Mouse (Mus musculus) limb, embryonic 12.5 days (tissue): ENCODE data around the gene H2-Ke6. TPM values are rescaled to one million over a fixed set of nuclear protein-coding genes. Genes with fewer than 3 reads are reported as not detected.

ENCODE experiments used
- ATAC-seq: fragments of 200-750 bp; cut with Nextera tagmentation; 2 replicates; pipeline ENCODE4 v1.8.0; 2017; ENCODE audit warnings: low read depth, moderate TSS enrichment; ENCODE audit not compliant: insufficient number of reproducible peaks, insufficient read depth, low FRiP score, low TSS enrichment
- H3K27ac ChIP-seq: fragments of 300-500 bp; sonication (generic); 2 replicates; pipeline ENCODE4 v1.5.1; 2016; ENCODE audit warnings: mild to moderate bottlenecking, moderate library complexity
- H3K27me3 ChIP-seq: fragments of 300-500 bp; sonication (generic); 2 replicates; pipeline ENCODE4 v1.6.1; 2016; ENCODE audit warnings: mild to moderate bottlenecking, moderate library complexity
- H3K36me3 ChIP-seq: fragments of 300-500 bp; sonication (generic); 2 replicates; pipeline ENCODE4 v1.6.1; 2016; ENCODE audit warnings: mild to moderate bottlenecking, moderate library complexity
- H3K4me1 ChIP-seq: fragments of 300-500 bp; sonication (generic); replicated peaks from 2 replicates; pipeline ENCODE4 v1.6.1; 2016
- H3K4me2 ChIP-seq: fragments of 300-500 bp; sonication (generic); 2 replicates; pipeline ENCODE4 v1.6.1; 2016; ENCODE audit warnings: mild to moderate bottlenecking, moderate library complexity
- H3K4me3 ChIP-seq: fragments of 300-500 bp; sonication (generic); replicated peaks from 2 replicates; pipeline ENCODE4 v1.5.1; 2016; ENCODE audit warnings: mild to moderate bottlenecking
- H3K9ac ChIP-seq: fragments of 300-500 bp; sonication (generic); replicated peaks from 2 replicates; pipeline ENCODE4 v1.6.1; 2016; ENCODE audit warnings: mild to moderate bottlenecking, moderate library complexity
- H3K9me3 ChIP-seq: fragments of 300-500 bp; sonication (generic); 2 replicates; pipeline ENCODE4 v1.6.1; 2016; ENCODE audit warnings: mild to moderate bottlenecking, moderate library complexity
- WGBS: fragments of 180-500 bp; shearing (Covaris S2); methylation state at CpG from one replicate; pipeline ENCODE4 v1.1.7; 2016; 5-methylcytosine and 5-hydroxymethylcytosine counted together
- polyA plus RNA-seq: library from polyadenylated mRNA; unstranded; fragments of >200 nt; fragmentation: Nextera tagmentation; extraction: Ambion mirVana; gene quantifications from 2 replicates; pipeline ENCODE4 v1.2.1, GENCODE M21; 2016

The H2-Ke6 gene
- 54.4 and 56.8 TPM in 2 replicates for polyA plus RNA-seq

GRCm38 (mm10) chr17:34027656-34028223 lies at the start of gene H2-Ke6:
H2-Ke6 (minus strand) TSS chr17:34028060.
- under 1% methylated on average over 47 of the region's 49 CpGs for WGBS
- Histone ChIP-seq H3K4me2 (peak within 1 kb of the TSS; percentile 99), H3K27ac (peak within 1 kb of the TSS; percentile 88), H3K9me3 (no peaks in the 10 kb centered on the region), H3K27me3 (no peaks in the 10 kb centered on the region), H3K36me3 (peaks cover 31% of the 10 kb centered on the region), H3K4me1 (peaks cover 66% of the 10 kb centered on the region), H3K4me3 (peak within 1 kb of the TSS; percentile 87), H3K9ac (peak within 1 kb of the TSS; percentile 73)
- ATAC-seq = peak; percentile 75

GRCm38 (mm10) chr17:34077549-34077948 lies 49.7 kb upstream of the H2-Ke6 start:
- no peak overlapping the region for H3K27ac ChIP-seq
- no peaks in the 10 kb centered on the region for H3K36me3 ChIP-seq
- 1% methylated on average over 9 of the region's 9 CpGs for WGBS
- no peak overlapping the region for H3K4me3 ChIP-seq
- H3K27me3 ChIP-seq = peaks cover 29% of the 10 kb centered on the region
- no peak for ATAC-seq
- no peak overlapping the region for H3K9ac ChIP-seq
- H3K4me1 ChIP-seq = no peaks in the 10 kb centered on the region
- no peak overlapping the region for H3K4me2 ChIP-seq
- no peaks in the 10 kb centered on the region for H3K9me3 ChIP-seq

DNA sequence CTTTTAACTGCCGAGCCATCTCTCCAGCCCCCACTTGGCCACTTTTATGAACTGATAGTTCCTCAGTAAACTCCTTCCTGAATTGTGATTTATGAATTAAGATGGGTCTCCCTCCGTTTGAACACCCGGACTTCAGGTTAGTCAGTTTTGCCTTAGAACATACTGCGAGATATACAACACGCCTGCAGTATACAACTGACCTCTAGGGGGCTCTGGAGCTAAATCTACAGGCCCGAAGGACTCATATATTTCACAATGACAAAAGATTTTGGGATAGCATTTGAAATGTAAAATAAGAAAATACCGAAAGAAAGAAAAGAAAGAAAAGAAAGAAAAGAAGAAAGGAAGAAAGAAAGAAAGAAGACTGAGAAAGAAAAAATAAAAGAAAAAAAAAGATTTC lies 47.4 kb upstream of the H2-Ke6 start:
- H3K36me3 ChIP-seq = no peaks in the 10 kb centered on the region
- WGBS = 43% methylated on average over 7 of the region's 7 CpGs
- H3K27me3 ChIP-seq = peaks cover 24% of the 10 kb centered on the region
- H3K4me3 ChIP-seq = no peak overlapping the region
- no peak overlapping the region for H3K4me2 ChIP-seq
- no peaks in the 10 kb centered on the region for H3K4me1 ChIP-seq
- H3K9ac ChIP-seq = no peak overlapping the region
- no peak for ATAC-seq
- H3K9me3 ChIP-seq = no peaks in the 10 kb centered on the region
- H3K27ac ChIP-seq = no peak overlapping the region

DNA sequence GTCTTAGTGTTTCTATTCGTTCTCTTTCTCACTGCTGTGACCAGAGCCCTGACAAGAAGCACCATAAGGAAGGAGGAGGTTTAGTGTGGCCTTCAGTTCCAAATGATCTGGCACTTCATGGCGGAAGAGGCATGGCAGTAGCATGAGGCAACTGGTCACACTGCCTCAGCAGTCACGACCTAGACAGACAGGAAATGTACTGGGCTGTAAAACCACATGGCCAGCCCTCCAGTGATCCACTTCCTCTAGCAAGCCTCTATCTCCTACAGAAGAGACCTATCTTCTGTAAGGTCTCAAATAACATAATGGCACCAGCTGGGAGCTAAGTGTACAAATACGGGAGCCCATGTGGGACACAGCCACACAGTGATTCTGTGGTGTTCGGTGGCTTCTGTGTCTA lies 44.2 kb upstream of the H2-Ke6 start:
- WGBS = 74% methylated on average over 5 of the region's 5 CpGs
- Histone ChIP-seq H3K4me3 (no peak overlapping the region), H3K9me3 (no peaks in the 10 kb centered on the region), H3K27me3 (peaks cover 23% of the 10 kb centered on the region), H3K9ac (no peak overlapping the region), H3K4me1 (no peaks in the 10 kb centered on the region), H3K27ac (no peak overlapping the region), H3K4me2 (no peak overlapping the region), H3K36me3 (no peaks in the 10 kb centered on the region)
- no peak for ATAC-seq

DNA sequence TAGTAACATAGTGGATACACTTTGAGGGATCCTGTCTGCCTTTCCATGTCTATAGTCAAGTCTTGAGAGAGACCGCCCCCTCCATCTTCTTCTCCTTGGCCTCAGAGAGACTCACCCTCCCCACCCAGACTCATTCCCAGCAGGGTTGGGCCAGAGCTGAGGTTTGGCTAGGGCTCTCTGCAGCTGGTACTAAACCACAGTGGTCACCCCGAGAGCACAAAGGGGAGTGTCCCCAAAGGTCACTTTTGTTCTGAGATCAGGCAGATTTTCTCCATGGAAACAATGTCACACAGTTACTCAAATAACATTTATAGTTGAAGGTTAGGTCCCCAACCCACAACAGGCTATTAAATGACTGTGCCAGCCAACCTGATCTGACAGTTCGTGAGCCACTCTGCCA lies 41.0 kb upstream of the H2-Ke6 start:
- H3K9ac ChIP-seq = no peak overlapping the region
- H3K9me3 ChIP-seq = no peaks in the 10 kb centered on the region
- 57% methylated on average over 3 of the region's 3 CpGs for WGBS
- peaks cover 3% of the 10 kb centered on the region; the same call in 1 of the 2 replicates for H3K36me3 ChIP-seq
- ATAC-seq = no peak
- no peak overlapping the region for H3K4me2 ChIP-seq
- no peaks in the 10 kb centered on the region for H3K4me1 ChIP-seq
- H3K27me3 ChIP-seq = peaks cover 3% of the 10 kb centered on the region; the same call in 1 of the 2 replicates
- no peak overlapping the region for H3K4me3 ChIP-seq
- H3K27ac ChIP-seq = no peak overlapping the region

DNA sequence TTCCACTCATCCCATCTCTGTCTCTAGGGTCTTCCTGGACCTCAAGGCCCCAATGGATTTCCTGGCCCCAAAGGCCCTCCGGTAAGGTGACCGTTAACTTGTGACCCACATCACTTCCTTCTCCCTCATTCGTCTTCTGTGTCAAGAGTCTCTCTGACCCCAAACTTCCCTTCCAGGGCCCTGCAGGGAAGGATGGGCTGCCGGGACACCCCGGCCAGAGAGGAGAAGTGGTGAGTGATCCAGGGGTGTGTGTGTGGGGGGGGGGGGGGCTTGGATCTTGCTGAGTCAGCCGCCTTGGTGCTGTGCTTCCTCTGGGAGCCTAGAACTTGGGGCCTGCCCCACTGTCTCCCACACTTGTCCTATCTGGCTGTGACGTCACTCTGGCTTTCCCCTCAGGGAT lies 29.4 kb upstream of the H2-Ke6 start:
- 77% methylated on average over 7 of the region's 7 CpGs for WGBS
- H3K27ac ChIP-seq = no peak overlapping the region
- no peak overlapping the region for H3K4me3 ChIP-seq

GRCm38 (mm10) chr17:34047404-34048050 lies 19.7 kb upstream of the H2-Ke6 start:
- no peak overlapping the region for H3K27ac ChIP-seq
- H3K36me3 ChIP-seq = peaks cover 13% of the 10 kb centered on the region
- no peak overlapping the region for H3K9ac ChIP-seq
- H3K4me1 ChIP-seq = no peaks in the 10 kb centered on the region
- H3K4me3 ChIP-seq = no peak overlapping the region
- WGBS = 95% methylated on average over 5 of the region's 5 CpGs
- 0 out of 2 replicates have a peak, but pooled peaks cover 7% of the 10 kb centered on the region for H3K9me3 ChIP-seq
- no peak overlapping the region for H3K4me2 ChIP-seq
- H3K27me3 ChIP-seq = peaks cover 5% of the 10 kb centered on the region
- no peak for ATAC-seq

More for the DNA sequence above, 29.4 kb upstream of the H2-Ke6 start:
- Histone ChIP-seq H3K9me3 (no peaks in the 10 kb centered on the region), H3K36me3 (peaks cover 20% of the 10 kb centered on the region; the same call in 1 of the 2 replicates), H3K9ac (0 out of 2 replicates have a peak overlapping the region, but pooled peaks have one; percentile 23), H3K27me3 (peaks cover 3% of the 10 kb centered on the region; the same call in 1 of the 2 replicates), H3K4me1 (no peaks in the 10 kb centered on the region), H3K4me2 (no peak overlapping the region)
- ATAC-seq = no peak

GRCm38 (mm10) chr17:34045941-34046340 lies 18.1 kb upstream of the H2-Ke6 start:
- Histone ChIP-seq H3K27me3 (peaks cover 19% of the 10 kb centered on the region), H3K27ac (no peak overlapping the region)
- no peak for ATAC-seq

DNA sequence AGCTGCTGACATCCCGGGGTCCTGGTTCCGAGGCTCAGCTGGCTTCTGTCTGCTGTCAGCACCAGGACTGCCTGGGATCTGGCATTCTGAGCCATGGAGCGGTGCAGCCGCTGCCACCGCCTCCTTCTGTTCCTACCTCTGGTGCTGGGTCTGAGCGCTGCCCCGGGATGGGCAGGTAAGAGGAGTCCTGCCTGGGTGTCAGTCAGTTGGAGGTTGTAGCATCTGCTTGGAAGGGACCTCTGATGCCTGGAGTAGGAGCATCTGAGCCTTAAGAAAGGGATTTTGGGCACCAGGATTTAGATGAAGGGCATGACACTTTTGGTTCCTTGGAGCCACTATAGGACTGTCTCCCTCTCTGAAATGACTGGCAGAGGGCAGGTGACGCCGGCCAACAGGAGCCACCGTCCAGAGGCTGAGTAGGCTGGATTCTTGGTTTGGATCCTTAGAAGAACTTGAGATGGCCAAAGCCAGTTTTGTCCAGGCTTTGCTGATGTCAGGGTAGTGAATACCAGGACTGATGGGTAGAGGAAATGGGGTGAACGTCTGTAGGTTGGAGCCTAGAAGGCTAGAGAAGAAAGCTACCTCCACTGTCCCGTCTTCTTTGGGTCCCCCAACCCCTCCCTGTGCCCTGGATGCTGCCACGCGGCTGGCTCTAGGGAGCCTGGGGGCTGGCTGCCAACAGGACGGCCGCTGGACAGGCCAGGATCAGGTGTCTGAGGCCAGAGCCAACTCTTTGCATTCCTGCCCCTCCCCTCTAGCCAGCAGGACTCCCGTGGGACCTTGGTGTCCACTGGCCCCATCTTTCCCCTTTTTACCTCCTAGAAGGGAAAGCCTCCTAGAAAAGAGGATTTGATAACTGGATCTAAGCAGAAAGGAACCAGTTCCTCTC lies 11.9 kb upstream of the H2-Ke6 start:
- no peak for ATAC-seq
- Histone ChIP-seq H3K36me3 (peaks cover 34% of the 10 kb centered on the region), H3K4me1 (peaks cover 50% of the 10 kb centered on the region), H3K9me3 (no peaks in the 10 kb centered on the region), H3K9ac (peak overlapping the region; percentile 48), H3K4me2 (peak overlapping the region; percentile 58), H3K27me3 (peaks cover 52% of the 10 kb centered on the region), H3K4me3 (peak overlapping the region; percentile 38), H3K27ac (peak overlapping the region; percentile 77)
- WGBS = 22% methylated on average over 17 of the region's 17 CpGs

More at GRCm38 (mm10) chr17:34045941-34046340, 18.1 kb upstream of the H2-Ke6 start:
- 81% methylated on average over 14 of the region's 14 CpGs for WGBS
- Histone ChIP-seq H3K4me2 (no peak overlapping the region), H3K9ac (no peak overlapping the region), H3K4me1 (peaks cover 14% of the 10 kb centered on the region), H3K4me3 (no peak overlapping the region), H3K36me3 (peaks cover 13% of the 10 kb centered on the region), H3K9me3 (0 out of 2 replicates have a peak, but pooled peaks cover 7% of the 10 kb centered on the region)

GRCm38 (mm10) chr17:34038878-34039561 lies 11.2 kb upstream of the H2-Ke6 start, which contains the start of gene Col11a2:
Col11a2 (plus strand) TSS chr17:34039437.
- H3K9me3 ChIP-seq = no peaks in the 10 kb centered on the region
- peak within 1 kb of the TSS; percentile 77 for H3K27ac ChIP-seq
- 5% methylated on average over 28 of the region's 28 CpGs for WGBS
- peak within 1 kb of the TSS; percentile 48 for H3K9ac ChIP-seq
- peaks cover 50% of the 10 kb centered on the region for H3K4me1 ChIP-seq
- peak within 1 kb of the TSS; percentile 38 for H3K4me3 ChIP-seq
- peak within 1 kb of the TSS; percentile 58 for H3K4me2 ChIP-seq
- H3K27me3 ChIP-seq = peaks cover 52% of the 10 kb centered on the region
- ATAC-seq = peak; percentile 35; the same call in 1 of the 2 replicates
- H3K36me3 ChIP-seq = peaks cover 41% of the 10 kb centered on the region
